Mouse (Mus musculus): ENCODE results near the gene Adgrb3. TPM values are rescaled to one million over a fixed set of nuclear protein-coding genes. Genes with fewer than 3 reads are reported as not detected.

The Adgrb3 gene
- polyA plus RNA-seq, 1 experiment = not detected

- H3K4me3 ChIP-seq (ENCODE audit: insufficient read depth, low read length) = no peak overlapping the region
- no peak overlapping the region for H3K27ac ChIP-seq (ENCODE audit: insufficient read depth, low read depth, low read length)
- no peaks in the 10 kb centered on the region for H3K4me1 ChIP-seq (ENCODE audit: control insufficient read depth, insufficient read depth, low read length)
- TF ChIP-seq CTCF (IDR thresholded peaks at IDR 0.05; ENCODE audit: low read depth, low read length) (no peak), POLR2A (IDR thresholded peaks at IDR 0.05; ENCODE audit: borderline replicate concordance, low read depth, low read length) (no peak)
These were observed 1.3 kb downstream of the Adgrb3 start for GRCm38 (mm10) chr1:25828071-25828755.

- H3K4me1 ChIP-seq (ENCODE audit: control insufficient read depth, insufficient read depth, low read length) = no peaks in the 10 kb centered on the region
These were observed 2.1 kb downstream of the Adgrb3 start for GRCm38 (mm10) chr1:25827436-25827835.

DNA sequence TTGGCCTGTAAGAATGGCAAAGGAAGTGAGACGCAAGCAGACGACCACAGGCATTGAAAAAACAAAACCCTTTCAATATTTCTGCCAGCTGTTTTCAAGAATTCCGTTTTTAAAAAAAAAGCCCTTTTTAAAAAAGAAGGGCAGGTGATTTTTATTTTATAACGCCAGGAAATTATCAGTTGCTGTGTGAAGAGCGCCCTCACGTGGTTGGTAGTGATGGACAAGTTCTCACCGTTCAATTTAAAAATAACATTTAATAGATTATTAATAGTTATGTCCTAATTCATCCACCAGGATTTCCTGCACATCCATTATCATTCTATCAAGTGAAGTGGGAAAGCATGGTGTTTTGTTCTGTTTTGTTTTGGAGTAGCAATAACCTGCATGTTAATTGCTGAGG lies 2.7 kb downstream of the Adgrb3 start:
- H3K27ac ChIP-seq (ENCODE audit: insufficient read depth, low read depth, low read length) = no peak overlapping the region

More at GRCm38 (mm10) chr1:25827436-25827835, 2.1 kb downstream of the Adgrb3 start:
- H3K4me3 ChIP-seq (ENCODE audit: insufficient read depth, low read length) = no peak overlapping the region
- no peak overlapping the region for H3K27ac ChIP-seq (ENCODE audit: insufficient read depth, low read depth, low read length)
- TF ChIP-seq CTCF (IDR thresholded peaks at IDR 0.05; ENCODE audit: low read depth, low read length) (no peak), POLR2A (IDR thresholded peaks at IDR 0.05; ENCODE audit: borderline replicate concordance, low read depth, low read length) (no peak)

GRCm38 (mm10) chr1:25824626-25825025 lies 4.9 kb downstream of the Adgrb3 start:
- H3K4me1 ChIP-seq (ENCODE audit: control insufficient read depth, insufficient read depth, low read length) = no peaks in the 10 kb centered on the region
- no peak for TF ChIP-seq POLR2A (IDR thresholded peaks at IDR 0.05; ENCODE audit: borderline replicate concordance, low read depth, low read length)
- no peak for TF ChIP-seq CTCF (IDR thresholded peaks at IDR 0.05; ENCODE audit: low read depth, low read length)
- H3K27ac ChIP-seq (ENCODE audit: insufficient read depth, low read depth, low read length) = no peak overlapping the region
- no peak overlapping the region for H3K4me3 ChIP-seq (ENCODE audit: insufficient read depth, low read length)

More for the DNA sequence above, 2.7 kb downstream of the Adgrb3 start:
- TF ChIP-seq POLR2A (IDR thresholded peaks at IDR 0.05; ENCODE audit: borderline replicate concordance, low read depth, low read length) (no peak), CTCF (IDR thresholded peaks at IDR 0.05; ENCODE audit: low read depth, low read length) (no peak)
- Histone ChIP-seq H3K4me1 (ENCODE audit: control insufficient read depth, insufficient read depth, low read length) (no peaks in the 10 kb centered on the region), H3K4me3 (ENCODE audit: insufficient read depth, low read length) (no peak overlapping the region)

- Histone ChIP-seq H3K27ac (ENCODE audit: insufficient read depth, low read depth, low read length) (no peak overlapping the region), H3K4me1 (ENCODE audit: control insufficient read depth, insufficient read depth, low read length) (no peaks in the 10 kb centered on the region), H3K4me3 (ENCODE audit: insufficient read depth, low read length) (no peak overlapping the region)
- no peak for TF ChIP-seq POLR2A (IDR thresholded peaks at IDR 0.05; ENCODE audit: borderline replicate concordance, low read depth, low read length)
These were observed 5.5 kb downstream of the Adgrb3 start for GRCm38 (mm10) chr1:25823961-25824360.

DNA sequence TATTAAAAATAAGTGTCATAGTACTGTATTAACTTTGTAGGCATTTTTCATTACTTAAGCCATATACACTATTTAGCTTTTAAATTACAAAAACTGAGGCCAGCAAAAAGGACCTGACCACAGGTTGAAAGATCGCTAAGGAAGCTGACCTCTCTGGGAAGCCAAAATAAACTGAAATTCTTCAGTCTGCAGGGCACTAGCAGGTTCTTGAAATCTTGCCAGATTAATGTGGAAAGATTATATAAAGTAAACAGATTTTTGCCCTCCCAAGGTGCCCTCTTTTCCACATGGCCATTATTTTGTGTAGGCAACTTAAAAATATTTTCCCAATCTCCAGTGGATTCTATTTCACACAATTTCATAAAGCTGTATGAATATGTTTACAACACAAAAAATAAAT lies 14.0 kb downstream of the Adgrb3 start:
- H3K27ac ChIP-seq (ENCODE audit: insufficient read depth, low read depth, low read length) = no peak overlapping the region
- TF ChIP-seq POLR2A (IDR thresholded peaks at IDR 0.05; ENCODE audit: borderline replicate concordance, low read depth, low read length) = no peak
- no peak for TF ChIP-seq CTCF (IDR thresholded peaks at IDR 0.05; ENCODE audit: low read depth, low read length)
- H3K4me1 ChIP-seq (ENCODE audit: control insufficient read depth, insufficient read depth, low read length) = no peaks in the 10 kb centered on the region
- H3K4me3 ChIP-seq (ENCODE audit: insufficient read depth, low read length) = no peak overlapping the region

DNA sequence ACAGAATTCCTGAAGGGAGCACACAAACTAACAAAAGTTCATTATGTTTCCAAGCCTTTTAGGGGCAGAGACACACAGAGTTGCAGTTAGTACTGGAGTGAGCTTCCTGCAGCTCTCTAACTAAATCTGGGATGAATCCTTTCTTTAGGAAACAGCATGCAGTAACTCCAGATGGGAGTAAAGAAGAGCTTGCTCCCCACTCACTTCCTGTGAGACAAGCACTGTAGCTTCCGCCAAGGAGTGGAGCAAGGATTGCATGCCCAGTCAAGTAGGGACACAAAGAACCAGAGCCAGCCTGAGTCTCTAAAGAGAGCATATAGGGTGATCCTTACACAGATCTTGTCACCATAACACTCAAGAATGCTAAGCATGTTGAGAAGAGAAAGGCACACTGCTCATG lies 50.7 kb downstream of the Adgrb3 start:
- H3K27ac ChIP-seq (ENCODE audit: insufficient read depth, low read depth, low read length) = no peak overlapping the region
- H3K4me1 ChIP-seq (ENCODE audit: control insufficient read depth, insufficient read depth, low read length) = no peaks in the 10 kb centered on the region
- no peak overlapping the region for H3K4me3 ChIP-seq (ENCODE audit: insufficient read depth, low read length)
- TF ChIP-seq CTCF (IDR thresholded peaks at IDR 0.05; ENCODE audit: low read depth, low read length) (no peak), POLR2A (IDR thresholded peaks at IDR 0.05; ENCODE audit: borderline replicate concordance, low read depth, low read length) (no peak)

DNA sequence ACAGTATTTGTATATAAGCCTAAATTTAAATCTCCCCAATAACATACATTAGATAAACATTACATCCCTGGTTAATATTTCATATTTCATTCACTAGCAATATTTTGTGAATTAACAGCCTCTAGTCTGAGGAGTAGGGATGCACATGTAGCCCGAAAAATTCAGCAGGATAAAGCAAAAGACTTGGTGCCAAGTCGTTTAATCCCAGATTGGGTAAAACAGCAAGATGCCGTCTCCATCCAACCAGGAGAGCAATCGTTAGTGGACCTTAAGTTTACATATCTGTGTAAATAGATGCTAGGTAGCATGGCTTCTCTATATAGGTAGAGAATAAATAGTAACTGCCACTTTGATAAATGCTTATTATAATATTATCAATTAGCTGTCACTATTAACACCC lies 52.0 kb downstream of the Adgrb3 start:
- no peak for TF ChIP-seq POLR2A (IDR thresholded peaks at IDR 0.05; ENCODE audit: borderline replicate concordance, low read depth, low read length)
- TF ChIP-seq CTCF (IDR thresholded peaks at IDR 0.05; ENCODE audit: low read depth, low read length) = no peak
- Histone ChIP-seq H3K27ac (ENCODE audit: insufficient read depth, low read depth, low read length) (no peak overlapping the region), H3K4me3 (ENCODE audit: insufficient read depth, low read length) (no peak overlapping the region), H3K4me1 (ENCODE audit: control insufficient read depth, insufficient read depth, low read length) (no peaks in the 10 kb centered on the region)

- no peak overlapping the region for H3K27ac ChIP-seq (ENCODE audit: insufficient read depth, low read depth, low read length)
- TF ChIP-seq POLR2A (IDR thresholded peaks at IDR 0.05; ENCODE audit: borderline replicate concordance, low read depth, low read length) = no peak
- no peak for TF ChIP-seq CTCF (IDR thresholded peaks at IDR 0.05; ENCODE audit: low read depth, low read length)
- H3K4me1 ChIP-seq (ENCODE audit: control insufficient read depth, insufficient read depth, low read length) = no peaks in the 10 kb centered on the region
- no peak overlapping the region for H3K4me3 ChIP-seq (ENCODE audit: insufficient read depth, low read length)
These were observed 53.9 kb downstream of the Adgrb3 start for GRCm38 (mm10) chr1:25775440-25776130.

- H3K4me3 ChIP-seq (ENCODE audit: insufficient read depth, low read length) = no peak overlapping the region
- TF ChIP-seq CTCF (IDR thresholded peaks at IDR 0.05; ENCODE audit: low read depth, low read length) (no peak), POLR2A (IDR thresholded peaks at IDR 0.05; ENCODE audit: borderline replicate concordance, low read depth, low read length) (no peak)
- H3K4me1 ChIP-seq (ENCODE audit: control insufficient read depth, insufficient read depth, low read length) = no peaks in the 10 kb centered on the region
- H3K27ac ChIP-seq (ENCODE audit: insufficient read depth, low read depth, low read length) = no peak overlapping the region
These were observed 60.5 kb downstream of the Adgrb3 start for GRCm38 (mm10) chr1:25768958-25769357.
